Mouse (Mus musculus): Measurements from ENCODE around the gene Slc25a34.

Gene Slc25a34

DNA sequence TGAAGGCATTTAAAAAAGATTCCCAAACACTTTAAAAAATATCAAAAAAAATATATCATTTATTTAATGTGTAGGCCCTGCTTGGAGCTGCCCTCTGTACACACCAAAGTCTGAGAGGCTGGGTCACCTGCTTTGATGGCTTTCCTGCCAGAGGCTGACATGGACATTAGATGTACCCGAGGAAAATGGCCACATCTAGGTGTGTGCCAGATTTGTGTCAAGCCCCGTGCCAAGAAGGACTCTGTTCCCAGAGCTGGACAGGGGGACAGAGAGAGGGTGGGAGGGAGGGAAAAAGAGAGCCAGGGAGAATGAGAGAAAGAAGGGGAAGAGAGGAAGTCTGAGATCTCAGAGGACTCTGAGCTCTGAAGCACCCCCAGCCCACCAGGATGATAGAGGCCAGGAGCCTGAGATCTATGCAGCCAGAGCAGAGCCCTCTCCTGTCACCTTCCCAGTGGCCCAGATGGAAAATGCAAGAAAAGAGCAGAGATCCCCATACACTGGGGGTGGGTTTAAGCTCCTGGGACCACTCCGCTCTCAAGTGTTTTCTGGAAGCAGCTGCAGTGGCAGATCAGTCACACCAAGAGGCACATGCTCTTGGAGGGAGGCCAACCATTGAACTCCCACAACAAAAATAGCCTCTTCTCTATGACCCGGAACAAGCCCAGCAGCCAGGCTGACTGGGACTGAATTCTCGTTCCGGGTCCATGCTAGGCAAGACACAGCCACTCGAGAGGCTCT is 19.7 kb upstream of the Slc25a34 start:
- DNase-seq = peak; percentile 62

DNA sequence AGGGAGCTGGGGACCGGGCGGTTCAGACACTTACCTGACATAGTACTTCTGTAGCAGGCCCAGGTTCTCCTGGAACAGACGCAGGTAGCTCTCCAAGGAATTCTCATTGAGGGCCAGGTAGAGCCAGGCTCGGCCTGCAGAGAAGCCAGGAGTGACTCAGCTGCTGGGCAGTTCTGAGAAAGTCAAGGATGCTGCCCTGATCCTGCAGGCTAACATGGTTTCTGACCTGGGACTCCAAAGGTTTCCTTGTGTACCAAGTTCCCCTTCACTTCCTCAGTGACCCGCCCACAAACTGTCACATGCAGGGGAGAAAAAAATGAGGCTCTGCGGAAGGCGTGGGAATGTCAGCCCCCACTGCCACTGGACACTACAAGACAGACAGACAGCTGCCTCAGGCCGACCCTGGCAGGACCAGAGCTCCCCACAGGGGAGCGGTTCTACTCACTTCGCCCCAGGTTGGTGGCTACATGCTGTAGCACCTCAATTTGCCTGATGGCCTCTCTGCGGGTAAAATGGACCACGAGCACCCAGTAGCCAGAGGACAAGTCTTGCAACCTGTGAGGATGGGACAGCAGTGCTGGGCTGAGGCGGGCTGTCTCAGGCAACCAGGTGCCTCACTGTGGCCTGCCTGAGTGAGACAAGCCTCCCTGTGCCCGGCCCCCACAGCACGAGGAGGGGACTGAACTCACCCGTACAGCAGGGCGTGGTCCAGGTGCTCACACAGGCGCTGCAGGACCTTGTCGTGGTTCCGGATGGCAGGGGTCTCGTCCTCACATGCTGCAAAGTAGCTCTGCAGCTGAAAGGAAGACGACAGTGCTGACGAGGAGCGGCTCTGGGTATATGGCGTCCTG is 18.6 kb upstream of the Slc25a34 start:
- DNase-seq = no peak

DNA sequence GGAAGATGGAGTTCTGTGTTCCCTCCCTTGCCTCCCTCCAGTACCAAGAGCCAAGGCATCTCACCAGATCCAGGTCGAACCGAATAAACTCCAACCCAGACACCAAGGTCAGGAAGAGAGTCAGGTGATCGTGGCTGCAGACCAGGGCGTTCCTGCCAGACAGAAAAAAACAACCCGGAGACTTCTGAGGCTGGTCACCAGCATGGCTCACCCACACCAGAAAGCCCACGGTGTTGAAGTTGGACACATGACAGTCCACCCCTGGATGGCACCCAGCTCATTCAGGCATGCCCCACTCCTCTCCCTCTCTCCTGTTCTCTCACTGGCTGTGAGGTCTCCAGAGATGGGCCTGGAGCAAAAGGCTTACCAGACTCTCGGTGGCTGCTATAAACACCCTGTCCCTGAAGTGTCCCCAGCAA is 17.7 kb upstream of the Slc25a34 start:
- DNase-seq = no peak

DNA sequence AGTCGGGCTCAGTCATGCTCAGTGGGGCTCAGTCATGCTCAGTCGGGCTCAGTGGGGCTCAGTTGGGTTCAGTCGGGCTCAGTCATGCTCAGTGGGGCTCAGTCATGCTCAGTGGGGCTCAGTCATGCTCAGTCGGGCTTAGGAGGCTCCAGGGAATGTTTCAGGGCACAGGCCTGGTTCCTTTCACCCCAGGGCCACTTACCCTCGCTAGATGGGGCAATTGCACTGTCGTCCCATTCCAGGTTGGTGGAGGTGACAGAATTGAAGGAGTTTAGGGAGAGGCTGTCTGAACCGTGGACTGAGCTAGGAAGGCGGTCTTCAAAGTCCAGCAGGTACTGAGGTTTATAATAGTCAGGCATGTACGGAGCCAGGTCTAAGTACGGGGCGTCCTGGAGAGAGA is 15.9 kb upstream of the Slc25a34 start:
- DNase-seq = no peak

DNA sequence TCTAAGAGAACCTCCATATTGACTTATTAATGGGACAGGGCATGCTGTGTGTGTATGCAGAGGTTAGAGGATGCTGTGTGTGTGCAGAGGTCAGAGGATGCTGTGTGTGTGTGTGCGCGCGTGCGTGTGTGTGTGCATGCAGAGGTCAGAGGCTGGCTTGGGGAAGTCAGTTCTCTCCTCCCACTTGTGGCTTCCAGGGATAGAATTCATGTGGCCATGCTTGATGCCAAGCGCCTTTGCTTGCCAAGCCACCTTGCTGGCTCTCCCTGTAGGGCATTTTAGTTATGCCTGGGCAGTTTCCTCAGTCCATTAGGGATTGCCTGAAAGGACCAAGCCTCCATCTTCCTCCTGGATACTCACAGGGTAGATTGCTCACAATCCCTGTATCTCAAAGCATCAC is 13.1 kb upstream of the Slc25a34 start:
- no peak for DNase-seq

DNA sequence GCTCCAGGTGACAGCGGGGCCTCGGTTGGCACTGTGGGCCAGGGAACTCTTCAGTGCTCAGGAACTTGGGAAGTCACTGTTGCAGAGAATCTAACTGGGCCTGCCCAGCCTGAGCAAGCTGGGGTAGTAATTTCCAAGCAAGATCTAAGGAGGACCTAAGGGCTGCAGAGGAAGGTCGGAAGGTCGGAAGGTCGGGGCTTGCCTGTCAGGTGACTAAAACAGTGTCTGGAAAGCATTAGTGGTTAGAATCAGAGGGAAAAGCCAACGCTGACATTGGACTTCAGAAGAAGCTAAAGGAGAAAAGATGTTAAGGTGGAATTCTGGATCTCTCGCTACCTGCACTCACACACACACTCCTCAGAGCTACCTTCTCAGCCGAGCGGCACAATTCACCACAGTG is 12.4 kb upstream of the Slc25a34 start:
- no peak for DNase-seq

DNA sequence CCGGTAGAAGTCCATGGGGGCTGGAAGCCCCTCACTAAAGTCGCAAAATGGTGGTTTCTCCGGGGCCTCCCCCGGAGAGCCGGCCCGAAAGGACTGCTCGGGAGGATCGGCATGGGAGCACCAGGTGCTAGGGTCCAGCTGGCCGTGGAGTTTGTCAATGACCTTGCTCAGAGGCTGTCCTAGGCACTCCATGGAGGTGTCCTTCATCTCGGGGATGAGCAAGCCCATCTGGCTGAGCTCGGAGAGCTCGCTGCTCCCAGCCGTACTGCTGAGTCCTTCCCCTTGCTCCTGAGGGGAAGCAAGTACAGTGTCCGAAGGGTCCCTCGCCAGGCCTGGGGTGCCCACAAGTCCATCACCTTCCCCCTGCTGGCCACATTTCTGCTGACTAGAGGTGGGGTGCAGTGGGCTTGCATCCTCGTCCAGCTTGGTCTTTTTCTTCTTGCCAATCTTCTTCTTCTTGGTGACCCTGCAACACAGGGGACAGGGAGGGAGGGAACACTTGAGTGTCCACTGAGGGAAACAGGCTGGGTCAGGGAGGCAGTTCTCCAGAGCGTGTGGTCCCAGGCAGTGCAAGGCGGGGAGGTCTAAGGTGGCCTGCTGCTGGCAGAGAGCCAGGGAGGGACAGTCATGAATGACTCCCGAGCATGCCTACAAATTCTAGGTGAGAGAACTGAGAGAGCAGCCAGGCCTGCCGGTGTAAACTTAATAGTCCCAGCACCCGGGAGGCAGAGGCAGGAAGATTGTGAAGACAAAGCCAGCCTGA is 8.7 kb upstream of the Slc25a34 start:
- DNase-seq = no peak

DNA sequence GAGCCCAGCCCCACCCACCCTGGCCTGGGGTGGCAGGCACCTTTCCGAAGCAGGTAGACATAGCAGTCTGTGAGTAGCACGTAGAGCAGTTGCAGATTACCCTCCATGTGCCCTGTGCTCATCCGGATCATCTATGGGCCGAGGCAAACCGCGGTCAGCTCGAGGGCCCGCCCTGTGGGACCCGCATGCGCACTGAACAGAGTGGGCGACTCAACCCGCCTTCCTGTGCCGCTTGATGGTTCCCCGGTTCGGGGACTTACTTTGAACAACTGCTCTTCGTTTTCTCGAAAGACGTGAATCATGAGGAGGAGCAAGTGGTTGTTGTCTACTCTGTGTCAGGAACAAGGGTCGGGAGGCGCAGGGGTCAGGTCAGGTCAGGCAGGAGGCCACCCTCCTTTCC is 7.6 kb upstream of the Slc25a34 start:
- no peak for DNase-seq

DNA sequence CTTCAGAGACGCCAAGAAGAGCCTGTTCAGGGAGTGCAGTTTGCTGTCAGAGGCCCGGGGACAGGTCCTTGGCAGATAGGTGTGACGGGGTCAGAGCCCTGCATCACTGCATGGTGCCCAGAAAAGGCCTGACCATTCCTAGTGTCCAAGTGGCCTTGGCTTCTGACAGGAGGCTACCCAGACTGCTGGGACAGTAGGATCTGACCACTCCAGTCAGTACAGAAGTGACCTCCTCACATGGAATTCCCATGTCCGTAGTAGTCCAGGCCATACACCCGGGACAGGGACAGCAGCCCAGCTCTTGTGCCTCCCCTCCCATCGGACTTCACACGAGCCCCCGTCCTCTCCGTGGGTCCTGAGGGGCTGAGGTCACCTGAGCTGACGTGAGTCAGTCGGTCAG is 6.4 kb upstream of the Slc25a34 start:
- DNase-seq = no peak

DNA sequence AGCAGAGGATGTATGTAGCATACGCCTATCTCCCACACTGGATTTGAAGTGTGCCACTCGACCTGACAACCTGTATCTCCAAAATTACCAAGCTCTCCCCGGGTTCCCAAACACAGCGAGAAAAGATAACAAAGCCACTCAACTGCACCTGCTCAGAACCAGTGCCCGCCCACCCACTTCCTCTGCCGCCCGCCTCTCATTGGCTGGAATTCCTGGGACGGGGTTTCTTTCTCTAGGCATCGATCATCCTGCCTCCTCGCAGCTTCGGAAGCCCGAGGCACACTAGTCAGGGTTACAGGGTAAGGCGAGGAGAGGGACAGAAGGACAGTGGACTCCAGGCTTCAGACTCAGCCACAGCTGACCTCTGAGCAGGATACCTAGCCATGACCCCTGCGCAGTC is 5.0 kb upstream of the Slc25a34 start:
- no peak for DNase-seq

DNA sequence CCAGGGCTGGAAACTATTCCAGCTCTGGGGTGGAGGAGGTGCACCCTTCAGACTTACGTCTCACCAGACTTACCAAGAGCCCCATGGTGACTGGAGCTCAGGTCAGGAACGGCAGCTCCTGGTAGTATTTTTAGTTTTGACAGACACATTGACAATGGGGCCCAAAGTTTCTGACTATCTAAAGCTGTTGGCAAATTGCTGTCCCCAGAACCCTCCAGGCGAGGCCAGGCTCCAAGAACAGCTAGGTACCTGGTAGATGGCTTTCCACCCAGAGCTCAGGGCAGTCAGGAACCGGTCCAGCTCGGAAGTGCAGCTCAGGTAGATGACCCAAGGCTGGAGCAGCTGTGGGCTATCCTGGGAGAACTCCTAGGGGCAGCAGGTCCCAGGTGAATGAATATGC is 3.9 kb upstream of the Slc25a34 start:
- no peak for DNase-seq

DNA sequence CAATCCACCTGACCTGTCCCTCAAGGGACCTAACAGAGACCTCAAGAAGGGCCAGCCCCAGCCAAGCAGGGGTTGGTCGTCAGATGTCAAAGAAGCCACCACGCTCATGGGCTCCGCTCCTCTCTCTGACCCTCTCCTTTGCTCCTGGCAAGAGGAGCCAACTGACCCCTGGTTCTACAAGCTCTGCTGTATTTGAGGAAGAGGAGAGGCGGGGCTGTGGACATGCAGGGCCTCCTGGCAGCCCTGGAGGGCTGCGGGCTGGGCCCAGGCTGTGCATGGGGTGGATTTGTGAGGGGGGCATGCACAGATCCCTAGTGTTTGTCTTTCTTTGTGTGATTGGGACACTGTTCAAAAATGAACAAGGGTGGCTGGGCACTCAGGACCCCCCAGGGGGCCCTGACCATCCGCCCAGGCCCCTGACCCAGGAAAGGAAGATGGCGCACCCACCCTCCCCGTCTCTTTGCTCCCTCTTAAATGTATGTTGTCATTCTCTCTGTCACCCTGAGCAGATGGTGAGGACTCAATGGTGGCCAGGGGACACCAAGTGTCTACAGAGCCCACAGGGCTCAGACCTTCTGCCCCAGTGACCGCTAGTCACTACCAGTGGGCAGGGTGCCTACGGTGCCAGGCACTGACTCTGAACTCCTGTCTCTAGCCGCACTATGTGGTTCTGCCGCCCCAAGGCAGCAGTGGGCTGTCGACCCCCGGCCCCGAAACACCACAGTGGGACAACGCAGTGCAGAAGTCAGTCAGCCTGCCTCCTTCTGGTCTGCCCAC is 2.3 kb upstream of the Slc25a34 start:
- no peak for DNase-seq

DNA sequence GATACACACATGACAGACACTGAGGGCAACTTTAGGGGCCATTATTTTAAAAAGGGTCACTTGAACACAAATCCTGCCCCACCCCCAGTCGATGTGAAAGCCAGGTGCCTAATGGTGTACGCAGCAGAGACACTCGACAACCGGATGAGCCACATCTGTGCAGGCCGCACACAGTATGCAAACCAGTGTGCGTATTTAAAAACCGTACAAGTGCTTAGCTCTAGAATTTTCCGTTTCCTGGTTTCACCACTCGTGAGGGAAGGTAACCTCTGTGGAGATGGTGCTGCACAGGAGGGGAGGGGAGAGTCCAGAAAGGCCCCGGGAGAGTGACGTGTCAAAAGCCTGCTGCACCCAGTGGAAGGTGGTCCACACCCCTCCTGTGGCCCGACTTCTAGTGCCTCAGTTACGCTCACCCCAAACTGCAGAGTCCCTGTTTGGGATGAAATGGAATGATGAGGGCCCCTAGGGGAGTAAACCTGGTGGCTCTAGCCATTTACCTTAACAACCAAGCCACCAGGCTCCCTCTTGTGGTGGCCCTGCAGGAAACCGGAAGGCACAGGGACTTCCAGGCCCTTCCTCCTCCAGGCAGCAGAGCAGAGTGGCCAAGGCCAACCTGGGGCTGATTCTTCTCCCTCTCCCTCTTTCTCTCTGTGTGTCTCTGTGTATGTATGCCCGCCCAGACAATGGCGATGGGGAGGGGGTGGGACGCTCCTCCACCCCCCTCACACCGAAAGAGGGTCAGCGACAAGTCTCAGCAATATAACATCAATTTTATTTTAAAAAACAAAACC is 1.6 kb upstream of the Slc25a34 start:
- DNase-seq = no peak

DNA sequence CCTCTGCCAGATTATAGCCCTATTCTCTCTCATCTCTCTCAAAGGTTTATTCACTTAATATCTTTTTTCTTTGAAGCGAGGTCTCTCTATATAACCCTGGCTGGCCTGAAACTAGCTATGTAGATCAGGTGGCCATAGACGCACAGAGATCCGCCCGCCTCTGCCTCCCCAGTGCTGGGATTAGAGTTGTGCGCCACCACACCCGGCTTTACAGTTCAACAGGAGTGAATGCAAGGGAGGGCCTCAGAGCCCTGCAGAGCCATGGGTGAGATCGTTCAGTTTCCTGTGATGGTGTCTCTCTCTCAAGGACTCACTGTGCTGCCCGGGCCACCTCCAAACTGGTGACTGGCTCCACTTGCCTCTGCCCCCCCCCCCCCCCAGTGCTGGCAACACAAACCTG is 513 bp upstream of the Slc25a34 start:
- no peak for DNase-seq

DNA sequence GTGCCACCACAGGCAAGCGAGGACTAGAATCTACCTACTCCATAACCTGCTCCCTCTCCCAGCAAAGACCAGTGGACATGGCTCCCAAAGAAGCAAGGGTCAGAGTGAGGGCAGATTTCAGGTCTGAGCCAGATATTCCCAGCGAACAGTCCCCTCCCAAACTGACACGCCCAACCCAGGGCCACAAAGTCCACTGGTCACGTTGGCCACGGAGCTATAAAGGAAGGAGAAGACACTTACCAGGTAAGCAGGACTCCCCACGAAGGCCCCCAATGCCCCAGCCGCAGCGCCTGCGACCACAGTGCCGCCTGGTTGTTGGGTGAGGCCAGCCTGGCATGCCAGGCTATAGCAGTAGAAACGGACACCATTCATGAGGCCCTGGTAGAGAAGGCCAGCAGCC is 584 bp downstream of the Slc25a34 start:
- no peak for DNase-seq

DNA sequence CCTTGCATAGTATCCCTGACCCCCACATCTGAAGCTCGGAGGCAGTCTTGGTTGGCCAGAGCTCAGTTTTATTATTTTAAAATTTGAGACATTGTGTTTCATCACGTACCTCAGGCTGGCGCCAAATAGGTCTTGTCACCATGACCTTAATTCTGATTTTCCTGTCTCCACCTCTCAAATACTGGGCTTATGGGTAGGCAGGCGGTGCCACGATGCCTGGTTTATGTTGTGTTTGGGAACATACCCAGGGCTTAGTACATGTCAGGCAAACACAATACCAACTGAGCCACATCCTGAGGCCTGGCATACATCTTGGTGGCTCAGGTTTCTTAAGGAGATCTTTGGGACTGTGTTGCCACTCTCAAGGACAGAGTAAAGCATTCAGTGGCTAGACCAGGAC is 1.0 kb downstream of the Slc25a34 start:
- DNase-seq = no peak

DNA sequence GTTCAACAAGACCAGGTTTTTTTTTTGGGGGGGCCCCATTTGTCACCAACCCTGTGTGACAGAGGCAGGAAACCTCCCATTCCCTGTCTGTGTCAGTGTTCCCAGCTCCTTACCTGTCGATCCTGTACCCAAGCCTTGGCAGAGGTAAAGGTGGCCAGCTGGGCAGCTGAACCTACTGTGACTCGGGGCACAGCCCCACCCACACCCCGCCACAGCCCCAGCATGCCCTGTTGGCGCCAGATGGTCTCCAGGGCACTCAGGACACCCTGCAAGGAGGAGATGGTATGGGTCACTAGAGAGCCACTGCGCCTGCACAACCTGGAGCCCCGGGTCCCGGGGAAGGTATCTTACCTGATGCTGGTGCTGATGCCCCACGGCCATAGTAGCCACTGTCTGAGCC is 1.5 kb downstream of the Slc25a34 start:
- no peak for DNase-seq

DNA sequence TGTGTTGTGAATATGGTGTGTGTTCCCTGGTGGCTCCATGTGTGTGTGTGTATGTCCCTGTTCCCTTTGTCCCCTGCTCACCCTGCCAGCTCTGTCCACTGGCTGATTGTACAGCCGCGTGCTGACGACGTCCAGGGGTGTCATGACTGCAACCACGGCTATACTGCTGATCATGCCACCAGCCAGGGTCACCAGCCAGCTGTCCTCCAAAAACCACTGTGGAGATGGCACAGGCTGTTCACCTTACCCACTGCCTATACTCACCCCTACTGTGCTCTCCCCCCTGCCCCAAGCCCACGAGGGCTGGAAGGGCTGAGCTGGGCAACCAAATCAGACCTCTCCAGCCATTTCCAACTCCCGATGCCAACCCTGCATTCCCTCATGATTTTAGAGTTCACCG is 2.3 kb downstream of the Slc25a34 start:
- DNase-seq = no peak

DNA sequence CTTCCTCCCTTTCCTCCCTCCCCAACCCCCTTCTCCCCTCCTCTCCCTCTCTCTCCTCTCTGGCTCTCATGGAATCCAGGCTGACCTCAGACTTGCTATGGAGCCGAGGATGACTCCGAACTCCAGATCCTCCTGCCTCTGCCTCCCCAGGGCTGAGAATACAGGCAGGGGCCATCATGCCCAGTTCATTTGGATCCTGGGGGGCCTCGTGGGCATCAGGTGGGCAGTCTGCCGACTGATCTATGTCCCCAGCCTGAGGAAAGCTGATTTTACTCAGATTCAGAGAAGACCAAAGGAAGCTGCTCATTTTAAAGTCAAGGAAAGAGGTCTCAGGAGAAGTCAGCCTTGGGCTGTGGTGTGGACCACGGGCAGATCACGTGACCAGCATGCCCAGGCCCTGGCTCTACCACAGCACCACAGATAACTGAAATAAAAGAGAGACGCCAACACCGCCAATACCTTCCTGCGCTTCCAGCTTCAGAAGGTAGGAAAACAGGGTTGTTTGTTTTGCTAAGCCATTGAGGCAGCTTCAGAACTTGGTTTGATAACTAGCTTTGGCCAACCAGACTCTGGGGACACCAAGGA is 4.2 kb downstream of the Slc25a34 start:
- DNase-seq = no peak

DNA sequence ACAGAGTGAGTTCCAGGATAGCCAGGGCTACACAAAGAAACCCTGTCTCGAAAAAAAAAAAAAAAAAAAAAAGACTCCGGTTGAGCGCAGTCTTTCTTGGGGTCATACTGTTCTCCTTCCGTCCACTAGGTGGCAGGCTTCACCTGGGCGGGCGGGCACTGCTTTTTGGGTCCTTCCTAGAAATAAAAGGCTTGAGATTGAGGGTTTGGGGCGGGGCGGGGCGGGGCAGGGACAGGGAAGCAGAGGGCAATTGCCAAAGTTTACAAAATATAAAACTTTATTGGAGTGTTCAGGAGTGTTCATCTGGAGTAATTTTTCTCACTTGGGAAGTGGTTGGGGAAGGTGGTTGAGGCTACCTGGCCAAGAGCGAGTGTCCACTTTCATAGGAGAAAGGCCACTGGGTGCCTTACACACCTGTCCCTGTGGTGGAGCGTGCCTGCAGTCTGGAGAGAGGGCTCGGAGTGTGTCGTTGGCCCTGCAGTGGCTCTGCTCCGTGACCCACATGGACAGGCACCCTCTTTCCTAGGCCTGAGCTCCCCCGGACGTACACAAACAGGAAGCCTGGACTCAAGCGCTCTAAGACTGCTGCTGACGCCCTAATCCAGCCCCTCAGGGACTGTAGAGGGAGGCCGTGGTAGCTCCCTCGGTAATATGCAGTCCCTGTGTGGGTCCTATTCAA is 4.9 kb downstream of the Slc25a34 start, which contains the start of gene Tmem82:
Gene Tmem82 (minus strand): TSS at position 69 of the 679 bp plus-strand sequence.
- DNase-seq = no peak

Data from cerebellum, adult 8-10 months (tissue).